Mouse (Mus musculus) testis, adult 2 months (tissue): ENCODE measurements around the gene Slc35e3.

Experiments used
- CTCF ChIP-seq: fragments of 200-500 bp; IDR thresholded peaks from 2 replicates; pipeline ENCODE4 v1.5.1; 2012; ENCODE audit warnings: low read depth, mild to moderate bottlenecking, inconsistent platforms, low read length, moderate library complexity; ENCODE audit not compliant: control insufficient read depth, insufficient read depth, insufficient replicate concordance
- POLR2A ChIP-seq: fragments of 200-500 bp; IDR thresholded peaks from 2 replicates; pipeline ENCODE4 v1.6.1; 2012; ENCODE audit warnings: low read depth, mild to moderate bottlenecking, inconsistent platforms, low read length, moderate library complexity; ENCODE audit not compliant: control insufficient read depth

DNA sequence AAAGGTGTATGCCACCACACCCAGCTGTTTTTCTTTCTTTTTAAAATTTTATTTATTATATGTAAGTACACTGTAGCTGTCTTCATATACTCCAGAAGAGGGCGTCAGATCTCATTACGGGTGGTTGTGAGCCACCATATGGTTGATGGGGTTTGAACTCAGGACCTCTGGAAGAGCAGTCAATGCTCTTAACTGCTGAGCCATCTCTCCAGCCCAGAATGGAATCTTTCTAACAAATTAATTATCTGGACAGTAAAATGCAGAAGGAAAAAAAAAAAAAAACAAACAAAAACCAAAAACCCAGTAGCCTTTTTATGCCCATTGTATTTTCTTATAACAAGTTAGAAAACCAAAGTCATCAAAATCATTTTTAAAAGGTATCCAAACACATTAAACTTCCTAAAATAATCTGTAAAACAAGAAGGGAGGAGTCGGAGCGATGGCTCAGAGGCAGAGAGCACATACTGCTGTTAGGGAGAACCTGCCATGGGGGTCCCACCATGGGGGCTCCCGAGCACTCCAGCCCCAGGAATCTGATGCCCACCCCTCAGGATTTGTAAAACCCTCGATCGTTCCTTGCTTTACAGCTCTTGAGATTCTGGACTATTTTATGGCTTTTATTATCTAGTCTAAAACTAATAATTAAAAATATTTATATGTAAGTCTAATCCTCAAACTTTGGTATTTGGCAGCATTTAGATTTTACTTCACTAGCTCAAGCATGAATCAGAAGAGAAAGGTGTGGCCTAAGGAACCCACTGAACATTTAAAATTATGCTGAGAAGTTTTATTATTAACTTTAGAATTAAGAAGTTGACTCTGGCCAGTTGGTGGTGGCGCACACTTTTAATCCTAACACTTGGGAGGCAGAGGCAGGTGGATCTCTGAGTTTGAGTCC is 7.8 kb upstream of the Slc35e3 start:
- TF ChIP-seq CTCF (no peak), POLR2A (no peak)
